Mouse (Mus musculus): ENCODE measurements at regions not wholly inside any gene's neighbourhood (a gene's known extent, or its start where the extent isn't known, plus 50 kb on each side); places are given as distances from the start of the nearest gene placed in this dataset.
"Not testable (repeated sequence)": the region's sequence is repeated elsewhere in the genome, so short reads cannot be mapped to it uniquely, and the experiment has no call there.

DNA sequence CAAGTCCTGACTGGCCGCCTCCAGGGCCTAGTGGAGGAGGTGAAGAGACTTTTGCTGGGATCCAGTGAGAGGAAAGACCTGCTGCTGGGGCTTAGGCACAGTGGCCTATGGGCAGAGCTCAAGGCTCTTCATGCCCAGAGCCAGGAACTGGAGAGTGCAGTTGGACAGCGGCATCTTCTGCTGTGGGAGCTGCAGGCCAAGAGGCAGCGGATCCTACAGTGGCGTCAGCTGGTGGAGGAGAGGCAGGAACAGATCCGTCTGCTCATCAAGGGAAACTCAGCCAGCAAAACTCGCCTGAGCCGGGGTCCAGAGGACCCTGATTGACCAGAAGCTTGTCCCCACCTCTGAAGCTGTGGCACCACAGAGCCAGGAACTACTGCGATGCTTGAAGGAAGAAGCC, 69.4 kb upstream of the Cnih3 start:
- not testable (repeated sequence) for TF ChIP-seq MAX (IDR thresholded peaks at IDR 0.05; ENCODE audit: low read length); ZNF384 (IDR thresholded peaks at IDR 0.05; ENCODE audit: low read depth, low read length); POLR2A (IDR thresholded peaks at IDR 0.05; ENCODE audit: control insufficient read depth in 1 of 2, insufficient read depth in 1 of 2, low read depth in 1 of 2, low read length in 2 of 2, poor library complexity in 1 of 2); CTCF (IDR thresholded peaks at IDR 0.05 in 2 of 3, conservative IDR thresholded peaks at IDR 0.05 in 1 of 3; ENCODE audit: control insufficient read depth in 1 of 3, insufficient read depth in 1 of 3, low read depth in 2 of 3, low read length in 3 of 3, poor library complexity in 1 of 3, severe bottlenecking in 1 of 3); ZMIZ1 (IDR thresholded peaks at IDR 0.05; ENCODE audit: low read depth, low read length); ZC3H11A (IDR thresholded peaks at IDR 0.05; ENCODE audit: low read depth, low read length); USF1 (IDR thresholded peaks at IDR 0.05; ENCODE audit: low read depth, low read length); MXI1 (IDR thresholded peaks at IDR 0.05; ENCODE audit: low read depth, low read length); MEF2A (IDR thresholded peaks at IDR 0.05; ENCODE audit: extremely low read depth, insufficient replicate concordance, low read depth, low read length, poor library complexity, severe bottlenecking); GABPA (IDR thresholded peaks at IDR 0.05; ENCODE audit: low read depth, low read length); POLR2AphosphoS2 (IDR thresholded peaks at IDR 0.05; ENCODE audit: low read length); MYC (IDR thresholded peaks at IDR 0.05; ENCODE audit: low read depth, low read length)
